Mouse (Mus musculus) forebrain, embryonic 12.5 days (tissue): ENCODE measurements around the gene Rxylt1. TPM values are rescaled to one million over a fixed set of nuclear protein-coding genes. Genes with fewer than 3 reads are reported as not detected.
A peak's percentile ranks its signal among the peaks of the same experiment; 100 is the strongest.

ENCODE experiments used
- ATAC-seq: fragments of 200-750 bp; cut with Nextera tagmentation; 2 replicates; pipeline ENCODE4 v1.8.0; 2017; ENCODE audit warnings: moderate TSS enrichment; ENCODE audit not compliant: low FRiP score
- H3K27ac ChIP-seq: fragments of 300-500 bp; sonication (generic); 2 replicates; pipeline ENCODE4 v1.5.1; 2016; ENCODE audit warnings: mild to moderate bottlenecking
- H3K27me3 ChIP-seq: fragments of 300-500 bp; sonication (generic); 2 replicates; pipeline ENCODE4 v1.6.1; 2016; ENCODE audit warnings: mild to moderate bottlenecking
- H3K36me3 ChIP-seq: fragments of 300-500 bp; sonication (generic); replicated peaks from 2 replicates; pipeline ENCODE4 v1.6.1; 2016; ENCODE audit warnings: mild to moderate bottlenecking
- H3K4me1 ChIP-seq: fragments of 300-500 bp; sonication (generic); 2 replicates; pipeline ENCODE4 v1.6.1; 2016
- H3K4me2 ChIP-seq: fragments of 300-500 bp; sonication (generic); 2 replicates; pipeline ENCODE4 v1.6.1; 2016; ENCODE audit warnings: mild to moderate bottlenecking, moderate library complexity
- H3K4me3 ChIP-seq: fragments of 300-500 bp; sonication (generic); replicated peaks from 2 replicates; pipeline ENCODE4 v1.5.1; 2016; ENCODE audit warnings: mild to moderate bottlenecking
- H3K9ac ChIP-seq: fragments of 300-500 bp; sonication (generic); 2 replicates; pipeline ENCODE4 v1.6.1; 2016; ENCODE audit warnings: mild to moderate bottlenecking
- H3K9me3 ChIP-seq: fragments of 300-500 bp; sonication (generic); 2 replicates; pipeline ENCODE4 v1.6.1; 2016
- WGBS: fragments of 180-500 bp; shearing (Covaris S2); methylation state at CpG from one replicate; pipeline ENCODE4 v1.1.7; 2016; 5-methylcytosine and 5-hydroxymethylcytosine counted together
- polyA plus RNA-seq: library from polyadenylated mRNA; unstranded; fragments of >200 nt; fragmentation: Nextera tagmentation; extraction: Ambion mirVana; gene quantifications from 2 replicates; pipeline ENCODE4 v1.2.1, GENCODE M21; 2016

The Rxylt1 gene
- polyA plus RNA-seq, 1 experiment from 2014 or later: 36.7 TPM

DNA sequence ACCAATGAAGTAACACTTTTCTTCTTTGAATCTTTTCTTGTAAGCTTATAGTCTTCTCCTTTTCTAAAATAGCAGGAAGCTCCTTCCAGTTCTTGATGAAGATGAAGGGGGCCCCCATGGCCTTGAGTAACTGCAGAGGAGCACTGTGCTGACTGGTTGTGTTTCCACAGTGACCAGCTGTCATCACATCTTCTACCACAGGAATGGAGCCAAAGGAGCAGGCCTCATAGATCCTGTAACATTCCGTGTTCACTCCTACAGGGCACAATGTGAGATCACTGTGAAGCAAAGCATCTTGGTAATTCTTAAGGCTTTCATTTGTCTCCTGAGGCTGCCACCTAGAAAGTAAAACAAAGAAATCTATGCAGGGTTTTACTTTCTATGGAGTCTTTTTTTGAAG lies 15.8 kb downstream of the Rxylt1 start:
- WGBS: 80% methylated on average over 1 of the region's 1 CpGs
- Histone ChIP-seq H3K36me3 (no peaks in the 10 kb centered on the region; the same call in 1 of the 2 replicates), H3K9ac (no peak overlapping the region), H3K4me1 (no peaks in the 10 kb centered on the region), H3K4me2 (no peak overlapping the region), H3K27me3 (no peaks in the 10 kb centered on the region), H3K27ac (no peak overlapping the region), H3K9me3 (no peaks in the 10 kb centered on the region), H3K4me3 (no peak overlapping the region)
- no peak for ATAC-seq

DNA sequence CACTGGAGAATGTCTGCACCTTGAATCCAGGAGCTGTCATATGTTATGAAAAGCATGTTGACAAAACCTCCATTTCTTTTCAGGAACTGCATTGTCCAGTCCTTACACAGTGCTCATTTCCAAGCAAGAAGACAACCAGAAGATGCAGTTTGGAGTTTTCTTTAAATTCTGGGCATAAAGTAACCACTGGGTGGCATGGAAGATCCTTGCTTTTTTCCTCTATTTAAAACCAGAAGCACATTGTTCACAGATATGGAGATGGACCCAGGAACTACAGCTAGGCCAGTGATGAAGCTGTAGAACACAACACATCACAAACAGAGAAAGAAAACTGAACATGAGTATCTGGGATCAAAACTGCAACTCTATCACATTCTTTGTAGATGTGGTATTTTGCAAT lies 28.0 kb downstream of the Rxylt1 start:
- Histone ChIP-seq H3K4me3 (no peak overlapping the region), H3K9ac (no peak overlapping the region), H3K36me3 (no peaks in the 10 kb centered on the region), H3K4me2 (no peak overlapping the region), H3K27ac (no peak overlapping the region), H3K4me1 (no peaks in the 10 kb centered on the region), H3K27me3 (no peaks in the 10 kb centered on the region), H3K9me3 (no peaks in the 10 kb centered on the region)
- ATAC-seq: no peak

DNA sequence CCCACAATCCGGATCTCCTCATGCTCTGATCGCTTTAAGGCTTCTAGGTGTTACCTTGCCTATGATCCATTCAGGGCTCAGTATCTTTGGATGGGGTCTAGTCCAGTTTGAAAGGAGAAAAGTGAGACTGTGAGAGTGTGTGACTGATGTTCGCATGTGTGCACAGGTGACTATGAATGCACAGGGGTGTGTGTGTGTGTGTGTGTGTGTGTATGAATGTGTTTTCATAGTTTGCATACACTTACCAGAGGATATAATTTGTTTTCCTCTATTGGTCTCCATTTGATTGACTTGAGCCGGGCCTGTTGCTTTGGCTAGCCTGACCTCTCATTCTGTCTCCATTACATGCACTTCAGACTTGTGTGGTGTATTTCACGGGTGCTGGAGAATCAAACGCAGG lies 41.3 kb downstream of the Rxylt1 start:
- WGBS: 89% methylated on average over 6 of the region's 6 CpGs

GRCm38 (mm10) chr10:122054535-122054934 lies 42.6 kb downstream of the Rxylt1 start:
- WGBS: 16% methylated on average over 8 of the region's 8 CpGs
- Histone ChIP-seq H3K9ac (no peak overlapping the region), H3K4me2 (no peak overlapping the region), H3K27ac (no peak overlapping the region), H3K4me3 (no peak overlapping the region), H3K4me1 (no peaks in the 10 kb centered on the region), H3K36me3 (no peaks in the 10 kb centered on the region), H3K9me3 (no peaks in the 10 kb centered on the region), H3K27me3 (no peaks in the 10 kb centered on the region; the same call in 1 of the 2 replicates)
- ATAC-seq: peak; percentile 75

More for the DNA sequence above, 41.3 kb downstream of the Rxylt1 start:
- no peak for ATAC-seq
- Histone ChIP-seq H3K4me3 (no peak overlapping the region), H3K27me3 (no peaks in the 10 kb centered on the region; the same call in 1 of the 2 replicates), H3K4me2 (no peak overlapping the region), H3K9me3 (no peaks in the 10 kb centered on the region), H3K36me3 (no peaks in the 10 kb centered on the region), H3K27ac (no peak overlapping the region), H3K9ac (no peak overlapping the region), H3K4me1 (no peaks in the 10 kb centered on the region)

DNA sequence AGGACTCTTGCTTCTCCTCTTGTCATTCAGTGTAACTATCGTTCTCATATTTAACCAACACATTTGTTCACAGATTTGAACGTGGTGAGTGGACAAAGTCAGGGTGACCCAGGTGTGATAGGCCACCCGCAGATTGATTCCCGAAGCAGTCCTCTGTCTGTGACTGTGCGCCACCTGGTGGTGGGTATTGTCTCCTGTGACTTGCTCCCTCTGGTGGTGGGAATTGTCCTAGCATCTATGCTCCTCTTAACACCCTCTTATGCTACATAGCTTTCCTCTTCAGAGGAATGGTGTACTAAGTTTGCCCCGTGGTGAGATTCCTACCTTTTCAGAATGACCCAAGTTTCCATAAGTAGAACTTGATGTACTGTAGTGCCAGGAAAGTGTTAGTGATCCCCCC lies 45.3 kb downstream of the Rxylt1 start:
- Histone ChIP-seq H3K4me2 (no peak overlapping the region), H3K36me3 (no peaks in the 10 kb centered on the region), H3K4me3 (no peak overlapping the region), H3K27ac (no peak overlapping the region), H3K4me1 (no peaks in the 10 kb centered on the region), H3K9ac (no peak overlapping the region), H3K9me3 (no peaks in the 10 kb centered on the region), H3K27me3 (peaks cover 5% of the 10 kb centered on the region; the same call in 1 of the 2 replicates)
- ATAC-seq: no peak
- WGBS: 38% methylated on average over 6 of the region's 6 CpGs

DNA sequence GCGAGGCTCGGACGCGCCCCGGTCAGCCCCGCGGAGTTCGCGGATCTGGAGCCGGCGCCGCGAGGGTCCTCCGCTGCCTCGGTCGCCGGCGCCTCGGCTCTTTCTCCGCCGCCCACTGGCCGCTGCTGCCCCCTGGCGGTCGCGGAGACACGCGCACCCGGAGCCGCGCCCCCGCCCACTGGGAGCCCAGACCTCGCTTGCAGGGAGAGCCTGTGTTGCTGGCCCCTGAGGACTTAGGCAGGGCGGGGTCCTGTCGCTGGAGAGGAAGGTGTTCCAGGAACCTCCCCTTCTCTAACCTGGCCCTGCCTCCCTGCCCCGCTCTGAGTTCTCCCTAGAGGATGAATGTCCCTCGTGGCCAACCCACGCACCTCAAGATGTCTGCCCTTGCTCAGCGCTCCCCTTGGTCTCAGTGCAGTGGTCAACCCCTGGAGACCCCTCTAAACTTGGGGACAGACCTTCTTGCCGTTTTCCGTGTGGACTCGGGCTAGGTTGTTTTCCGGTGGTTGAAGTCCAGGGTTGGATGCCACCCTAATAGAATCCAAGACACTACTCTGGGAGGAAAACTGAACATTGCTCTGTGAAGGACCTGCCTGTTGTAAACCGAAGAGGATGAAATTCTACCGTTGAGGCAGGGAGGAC lies 49.3 kb downstream of the Rxylt1 start:
- H3K4me1 ChIP-seq: peaks cover 14% of the 10 kb centered on the region; the same call in 1 of the 2 replicates
- peak; percentile 81 for ATAC-seq
- WGBS: 20% methylated on average over 24 of the region's 44 CpGs

GRCm38 (mm10) chr10:122046904-122047726 lies 50.1 kb downstream of the Rxylt1 start, which contains the start of gene Srgap1:
Gene Srgap1, minus strand, starts transcription at chr10:122047315.
- Histone ChIP-seq H3K27ac (peak within 1 kb of the TSS; percentile 87), H3K9me3 (no peaks in the 10 kb centered on the region), H3K9ac (peak within 1 kb of the TSS; percentile 85), H3K4me2 (peak within 1 kb of the TSS; percentile 76), H3K4me1 (peaks cover 14% of the 10 kb centered on the region; the same call in 1 of the 2 replicates), H3K36me3 (no peaks in the 10 kb centered on the region), H3K27me3 (peaks cover 5% of the 10 kb centered on the region; the same call in 1 of the 2 replicates), H3K4me3 (peak within 1 kb of the TSS; percentile 84)
- whole genome bisulfite sequencing: under 1% methylated on average over 34 of the region's 79 CpGs
- peak; percentile 87 for ATAC-seq

More for the DNA sequence above, 49.3 kb downstream of the Rxylt1 start:
- H3K27ac ChIP-seq: peak overlapping the region; percentile 87
- peaks cover 5% of the 10 kb centered on the region; the same call in 1 of the 2 replicates for H3K27me3 ChIP-seq
- H3K36me3 ChIP-seq: no peaks in the 10 kb centered on the region
- peak overlapping the region; percentile 76 for H3K4me2 ChIP-seq
- H3K9ac ChIP-seq: peak overlapping the region; percentile 85
- H3K4me3 ChIP-seq: peak overlapping the region; percentile 84
- H3K9me3 ChIP-seq: no peaks in the 10 kb centered on the region

DNA sequence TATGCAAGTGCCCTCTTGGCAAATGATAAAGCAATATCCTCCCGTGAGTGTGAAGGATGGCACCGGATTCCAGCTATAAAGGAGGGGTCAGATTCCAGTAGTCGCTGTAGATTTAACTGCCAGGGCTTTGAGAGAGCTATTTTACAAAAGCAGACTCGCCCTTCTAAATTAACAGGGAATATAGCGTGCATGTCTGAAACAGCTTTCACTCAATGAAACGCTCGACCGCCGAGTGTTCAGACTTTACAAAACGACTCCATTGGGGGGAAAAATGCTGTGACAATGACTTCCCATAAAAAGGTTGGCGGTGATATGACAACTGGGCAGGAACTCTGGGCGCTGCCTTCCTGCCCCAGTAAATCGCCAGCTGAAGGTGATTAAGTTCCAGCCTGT lies 50.7 kb downstream of the Rxylt1 start:
- Histone ChIP-seq H3K36me3 (no peaks in the 10 kb centered on the region), H3K27ac (peak overlapping the region; percentile 87), H3K9me3 (no peaks in the 10 kb centered on the region), H3K9ac (peak overlapping the region; percentile 85), H3K4me2 (peak overlapping the region; percentile 76), H3K4me3 (peak overlapping the region; percentile 84), H3K27me3 (peaks cover 5% of the 10 kb centered on the region; the same call in 1 of the 2 replicates), H3K4me1 (peaks cover 14% of the 10 kb centered on the region; the same call in 1 of the 2 replicates)
- under 1% methylated on average over 13 of the region's 13 CpGs for WGBS
- 0 out of 2 replicates have a peak, but pooled peaks have one; percentile 24 for ATAC-seq

- H3K36me3 ChIP-seq: no peaks in the 10 kb centered on the region
- peaks cover 5% of the 10 kb centered on the region; the same call in 1 of the 2 replicates for H3K27me3 ChIP-seq
- H3K27ac ChIP-seq: no peak overlapping the region; the same call in 1 of the 2 replicates
- peak overlapping the region; percentile 76 for H3K4me2 ChIP-seq
- H3K4me1 ChIP-seq: peaks cover 14% of the 10 kb centered on the region; the same call in 1 of the 2 replicates
- 5% methylated on average over 9 of the region's 9 CpGs for WGBS
- H3K4me3 ChIP-seq: peak overlapping the region; percentile 84
- no peaks in the 10 kb centered on the region for H3K9me3 ChIP-seq
- peak; percentile 33 for ATAC-seq
- H3K9ac ChIP-seq: peak overlapping the region; percentile 85
Measured at GRCm38 (mm10) chr10:122045946-122046345, 51.2 kb downstream of the Rxylt1 start.

DNA sequence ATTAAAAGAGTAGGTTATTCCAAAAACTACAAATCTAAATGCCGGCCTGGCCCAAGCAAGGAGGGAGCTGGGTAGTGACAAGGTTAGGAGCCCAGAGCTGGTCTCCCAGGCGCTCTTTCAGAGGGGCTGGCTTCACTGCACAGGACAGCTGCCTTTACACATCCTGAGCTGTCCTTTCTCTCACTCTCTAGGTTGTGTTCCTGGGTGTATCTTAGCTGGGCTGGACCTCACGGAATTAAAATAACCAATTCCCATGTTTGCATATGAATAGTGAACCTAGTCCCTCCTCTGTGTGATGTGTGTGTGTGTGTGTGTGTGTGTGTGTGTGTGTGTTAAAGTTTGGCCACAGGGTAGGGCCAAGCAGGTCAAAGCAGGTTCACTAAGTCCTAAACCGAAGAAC lies 52.2 kb downstream of the Rxylt1 start:
- H3K4me1 ChIP-seq: peaks cover 14% of the 10 kb centered on the region; the same call in 1 of the 2 replicates
- peak overlapping the region; percentile 84 for H3K4me3 ChIP-seq
- H3K9me3 ChIP-seq: 0 out of 2 replicates have a peak, but pooled peaks cover 5% of the 10 kb centered on the region
- no peaks in the 10 kb centered on the region for H3K36me3 ChIP-seq
- H3K27me3 ChIP-seq: 0 out of 2 replicates have a peak, but pooled peaks cover 5% of the 10 kb centered on the region
- ATAC-seq: no peak
- H3K27ac ChIP-seq: 0 out of 2 replicates have a peak overlapping the region, but pooled peaks have one; percentile 1
- peak overlapping the region; percentile 76 for H3K4me2 ChIP-seq
- 54% methylated on average over 4 of the region's 4 CpGs for WGBS
- H3K9ac ChIP-seq: no peak overlapping the region

GRCm38 (mm10) chr10:122040372-122040771 lies 56.8 kb downstream of the Rxylt1 start:
- 0 out of 2 replicates have a peak, but pooled peaks cover 6% of the 10 kb centered on the region for H3K4me1 ChIP-seq
- H3K27ac ChIP-seq: no peak overlapping the region
- H3K4me3 ChIP-seq: no peak overlapping the region
- 41% methylated on average over 4 of the region's 4 CpGs for WGBS
- no peak overlapping the region for H3K9ac ChIP-seq
- peaks cover 8% of the 10 kb centered on the region for H3K36me3 ChIP-seq
- H3K4me2 ChIP-seq: no peak overlapping the region
- no peaks in the 10 kb centered on the region for H3K27me3 ChIP-seq
- ATAC-seq: no peak
- H3K9me3 ChIP-seq: 0 out of 2 replicates have a peak, but pooled peaks cover 5% of the 10 kb centered on the region

GRCm38 (mm10) chr10:122039566-122039965 lies 57.6 kb downstream of the Rxylt1 start:
- H3K9me3 ChIP-seq: 0 out of 2 replicates have a peak, but pooled peaks cover 5% of the 10 kb centered on the region
- 91% methylated on average over 4 of the region's 4 CpGs for WGBS
- no peak overlapping the region for H3K9ac ChIP-seq
- H3K4me2 ChIP-seq: no peak overlapping the region
- no peak for ATAC-seq
- peaks cover 8% of the 10 kb centered on the region for H3K36me3 ChIP-seq
- no peak overlapping the region for H3K4me3 ChIP-seq
- H3K27me3 ChIP-seq: no peaks in the 10 kb centered on the region
- no peaks in the 10 kb centered on the region for H3K4me1 ChIP-seq
- no peak overlapping the region for H3K27ac ChIP-seq
